Mouse (Mus musculus) kidney, adult 2 months (tissue): ENCODE measurements around the gene Gabpb1.

Experiments
- CTCF ChIP-seq: fragments of 200-500 bp; conservative IDR thresholded peaks from 2 replicates; pipeline ENCODE4 v1.5.1; 2011; ENCODE audit warnings: low read depth, mild to moderate bottlenecking, control low read depth, low read length, moderate library complexity, mixed read lengths; ENCODE audit not compliant: insufficient read depth, insufficient read length
- POLR2A ChIP-seq: fragments of 200-500 bp; IDR thresholded peaks from one replicate; pipeline ENCODE4 v1.6.1; 2011; ENCODE audit warnings: low read depth, low read length, control low read depth

- TF ChIP-seq CTCF (no peak), POLR2A (no peak)
Measured at GRCm38 (mm10) chr2:126708361-126708760, 32.2 kb upstream of the Gabpb1 start.
